Mouse (Mus musculus) ES-E14 (cell line): Measurements from ENCODE around the gene Becn1.

Experiments
- CHD2 ChIP-seq: IDR thresholded peaks from 2 replicates; pipeline ENCODE4 v1.6.1; 2014; ENCODE audit warnings: mild to moderate bottlenecking, low read depth, low read length, inconsistent platforms
- HCFC1 ChIP-seq: IDR thresholded peaks from 2 replicates; pipeline ENCODE4 v1.6.1; 2012; ENCODE audit warnings: low read length, inconsistent platforms, borderline replicate concordance; ENCODE audit not compliant: insufficient read depth
- ZNF384 ChIP-seq: IDR thresholded peaks from 2 replicates; pipeline ENCODE4 v1.6.1; 2012; ENCODE audit warnings: low read depth, low read length, inconsistent platforms

- peak; percentile 84 for TF ChIP-seq HCFC1
- TF ChIP-seq ZNF384, result no peak
- TF ChIP-seq CHD2, result no peak
Observed at GRCm38 (mm10) chr11:101315665-101316500, 13.8 kb upstream of the Becn1 start, which contains the start of gene Psme3.
